Comparison of ENCODE assay signal across 15 mouse cellular contexts in genomic region chr4:105200624-105201524, GRCm38 (mm10). TPM values are rescaled to one million over a fixed set of nuclear protein-coding genes. Genes with fewer than 3 reads are reported as not detected.
A peak's percentile ranks its signal among the peaks of the same experiment; 100 is the strongest.
DNase-seq lines count a peak whose midpoint lies in the region; ATAC-seq and TF ChIP-seq lines count a peak whose summit lies in the region.
"Had no signal": no experiment of that assay in that cellular context is flagged by ENCODE, and none has a peak within 500 bp of the region (broad histone marks: within the 10 kb centered on the region; RNA-seq: fewer than 3 reads in every experiment).

No protein-coding gene starts in this region.

- no peak overlapping the region for H3K9ac ChIP-seq in intestine, embryonic 14.5 days (ENCODE audit: low read length)
- H3K9ac ChIP-seq: embryonic facial prominence, embryonic 15.5 days; hindbrain, embryonic 14.5 days; liver, embryonic 14.5 days had no signal

- H3K27me3 ChIP-seq in testis, adult 2 months (ENCODE audit: control insufficient read depth, insufficient read depth, low read length) = no peaks in the 10 kb centered on the region
- H3K27me3 ChIP-seq in intestine, embryonic 14.5 days (replicated peaks; ENCODE audit: control insufficient read depth, insufficient read depth, low read length) = no peaks in the 10 kb centered on the region
- H3K27me3 ChIP-seq: embryonic facial prominence, embryonic 15.5 days; Patski had no signal

- no peaks in the 10 kb centered on the region for H3K4me1 ChIP-seq in testis, adult 2 months (ENCODE audit: control insufficient read depth, insufficient read depth, low read length)
- H3K4me1 ChIP-seq in intestine, embryonic 14.5 days (replicated peaks; ENCODE audit: control insufficient read depth, insufficient read depth, low read length) = peaks cover 30% of the 10 kb centered on the region

- no peaks in the 10 kb centered on the region for H3K9me3 ChIP-seq in intestine, embryonic 14.5 days (ENCODE audit: control insufficient read depth, low read length)
- H3K9me3 ChIP-seq: embryonic facial prominence, embryonic 15.5 days; megakaryocyte, embryonic 14.5 days had no signal

- 60% methylated on average over 14 of the region's 14 CpGs for WGBS in intestine, embryonic 14.5 days

- H3K4me2 ChIP-seq in intestine, embryonic 14.5 days (ENCODE audit: low read length) = no peak overlapping the region
- H3K4me2 ChIP-seq: embryonic facial prominence, embryonic 15.5 days; hindbrain, embryonic 14.5 days had no signal

- no peak for TF ChIP-seq POLR2A in testis, adult 2 months (IDR thresholded peaks at IDR 0.05; ENCODE audit: control insufficient read depth, low read depth, low read length)

- H3K36me3 ChIP-seq in testis, adult 2 months (ENCODE audit: control insufficient read depth, insufficient read depth, low read length) = no peaks in the 10 kb centered on the region
- peaks cover 18% of the 10 kb centered on the region for H3K36me3 ChIP-seq in intestine, embryonic 14.5 days (ENCODE audit: control insufficient read depth, insufficient read depth, low read length)

- no peak for TF ChIP-seq CTCF in testis, adult 2 months (IDR thresholded peaks at IDR 0.05; ENCODE audit: control insufficient read depth, insufficient read depth, insufficient replicate concordance, low read depth, low read length)

- ATAC-seq in intestine, embryonic 14.5 days (replicated peaks; ENCODE audit: low FRiP score, low TSS enrichment, low read depth) = peak; percentile 47; the same call in 1 of the 2 replicates
- ATAC-seq: Patski had no signal

- peak overlapping the region; percentile 49; the same call in 1 of the 2 replicates for H3K27ac ChIP-seq in testis, adult 2 months (ENCODE audit: control insufficient read depth, insufficient read depth, low read depth, low read length)
- H3K27ac ChIP-seq in intestine, embryonic 14.5 days (ENCODE audit: low read depth) = no peak overlapping the region
- H3K27ac ChIP-seq: embryonic facial prominence, embryonic 15.5 days; hindbrain, embryonic 14.5 days; liver, embryonic 14.5 days had no signal

- peak; percentile 30 for DNase-seq in adrenal gland, postnatal 10 days
- no peak for DNase-seq in adrenal gland, adult 18-20 months (ENCODE audit: low spot score in 2 of 2)
- DNase-seq in testis, postnatal 10 days (ENCODE audit: low spot score) = no peak
- no peak for DNase-seq in intestine, embryonic 14.5 days (ENCODE audit: low spot score)
- DNase-seq in lung, postnatal 14 days = no peak
- no peak for DNase-seq in urinary bladder, postnatal 14 days (ENCODE audit: low spot score)
- DNase-seq in right cerebral cortex, adult 2 months (ENCODE audit: low spot score in 2 of 2) = no peak
- DNase-seq: gastrocnemius, postnatal 25 days; layer of hippocampus, adult 9-11 months had no signal

- H3K4me3 ChIP-seq in testis, adult 2 months (ENCODE audit: control insufficient read depth, low read depth, low read length) = no peak overlapping the region
- no peak overlapping the region for H3K4me3 ChIP-seq in intestine, embryonic 14.5 days (ENCODE audit: low read depth, low read length)
- H3K4me3 ChIP-seq: embryonic facial prominence, embryonic 15.5 days; megakaryocyte, embryonic 14.5 days had no signal

RNA-seq across cellular contexts. Expression of gene Plpp3, which starts 43.7 kb away (rescaled TPM):
- total RNA-seq in adrenal gland, postnatal 10 days (2021) = 100 to 1,000 TPM; 157 to 169 TPM
- 100 to 1,000 TPM; 234 to 351 TPM for total RNA-seq in adrenal gland, adult 18-20 months (2021)
- 12.3 and 12.5 TPM in 2 replicates for polyA plus RNA-seq in testis, adult 2 months (2012; rRNA removed)
- 33.2 and 36.9 TPM in 2 replicates for polyA plus RNA-seq in intestine, embryonic 14.5 days (2014; fragmentation: Nextera tagmentation; extraction: Ambion mirVana)
